Mouse (Mus musculus) spleen, adult 18-20 months (tissue): Measurements from ENCODE around the gene Mindy1.

Experiments
- DNase-seq, 2 experiments: peaks; one replicate each; pipeline ENCODE4 v3.0.0; 2022; ENCODE audit warnings: mixed read lengths in 2 of 2

Mindy1 gene

DNA sequence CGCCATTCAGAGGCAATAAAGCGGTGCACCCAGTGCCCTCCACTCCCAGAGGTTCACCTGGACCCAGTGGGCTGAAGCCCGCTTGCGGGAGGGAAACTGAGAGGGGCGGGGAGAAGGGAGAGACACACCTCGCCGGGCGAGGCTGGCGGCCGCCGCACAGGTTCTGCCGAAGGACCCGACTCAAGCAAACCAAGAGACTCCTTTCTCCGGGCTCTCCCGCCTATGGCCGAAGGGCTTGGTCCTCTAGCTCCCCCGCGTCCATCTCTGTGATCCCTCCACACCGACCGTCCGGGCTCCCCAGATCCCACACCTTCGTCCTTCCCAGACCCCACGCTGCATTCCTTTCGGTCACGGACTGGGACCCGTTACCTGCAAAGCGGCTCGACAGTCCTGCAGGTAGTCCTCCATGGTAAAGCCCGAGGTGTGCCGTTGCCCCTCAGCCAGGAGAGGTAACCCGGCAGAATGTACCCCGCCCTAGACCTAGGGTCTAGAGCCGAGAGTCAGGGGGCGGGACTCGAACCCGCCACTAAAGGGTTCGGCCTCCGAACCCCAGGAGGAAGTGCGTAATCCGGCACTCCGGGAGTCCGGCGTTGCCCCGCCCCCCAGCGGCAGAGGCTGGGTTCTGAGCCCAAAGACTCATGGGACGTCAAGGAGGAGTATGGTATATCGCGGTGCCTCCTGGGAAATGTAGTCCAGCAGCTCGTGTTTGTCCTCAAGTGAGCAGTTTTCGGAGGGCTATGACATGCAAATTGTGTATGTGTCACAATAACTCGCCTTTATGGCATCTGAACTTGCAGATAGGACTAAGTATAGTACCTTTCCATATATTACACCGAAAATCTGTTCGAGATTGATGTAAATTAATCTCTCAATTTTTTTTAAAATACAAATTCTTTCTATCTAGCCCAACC lies at the start of gene Mindy1, which contains the start of gene Prune1:
Mindy1 (plus strand) TSS at position 130 of the 911 bp plus-strand sequence.
Prune1 (minus strand) TSS at position 861 of the 911 bp plus-strand sequence.
- peak; percentile 98 for DNase-seq

DNA sequence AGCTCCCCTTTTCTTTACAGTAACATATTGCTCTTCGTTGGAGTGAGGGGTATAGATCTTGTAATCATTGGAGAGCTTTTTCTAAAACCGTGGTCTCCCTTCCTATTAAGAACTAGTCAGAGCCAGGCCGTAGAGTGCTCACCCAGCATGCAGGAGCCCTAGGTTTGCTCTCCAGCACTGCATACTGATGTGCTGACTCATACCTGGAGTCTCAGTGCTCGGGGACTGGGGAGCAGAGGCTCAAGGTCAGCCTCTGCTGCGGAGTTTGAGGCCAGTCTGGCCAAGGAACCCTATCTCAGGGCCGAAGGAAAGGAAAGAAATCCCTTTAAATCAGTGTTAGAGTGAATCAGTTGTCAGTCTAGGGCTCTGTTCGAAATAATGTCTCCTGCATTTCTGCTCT lies 48.4 kb upstream of the Mindy1 start:
- no peak for DNase-seq

DNA sequence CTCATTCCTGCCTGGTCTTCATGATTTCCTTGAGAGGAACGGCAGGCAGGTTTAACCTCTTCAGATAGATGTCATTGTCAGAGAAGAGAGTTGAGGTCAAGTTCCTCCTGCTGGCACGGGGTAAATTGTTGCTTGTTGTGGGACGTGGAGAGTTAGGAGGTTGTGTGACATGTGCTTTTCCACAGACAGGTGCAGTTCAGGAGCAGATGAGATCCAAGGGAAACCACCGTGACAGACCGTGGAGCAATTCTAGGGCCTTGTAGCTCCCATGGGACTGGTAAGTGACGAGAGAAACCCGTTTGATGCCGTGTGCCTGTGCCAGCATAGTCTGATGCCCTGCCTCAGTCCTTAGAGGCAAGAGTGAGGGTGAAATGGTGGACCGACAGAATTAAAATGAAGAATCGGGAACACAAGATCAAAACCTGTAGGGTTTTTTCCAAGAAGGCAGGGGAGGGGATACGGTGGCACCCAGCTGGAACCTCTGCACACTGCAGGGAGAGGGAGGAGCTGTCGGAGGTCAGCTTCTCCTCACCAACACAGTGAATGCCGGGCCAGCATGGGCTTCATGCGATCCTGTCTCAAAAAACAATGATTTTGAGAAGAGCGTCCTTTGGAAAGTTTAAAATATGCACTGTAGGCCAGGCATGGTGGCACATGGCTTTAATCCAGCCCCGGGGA lies 47.7 kb upstream of the Mindy1 start:
- no peak for DNase-seq

DNA sequence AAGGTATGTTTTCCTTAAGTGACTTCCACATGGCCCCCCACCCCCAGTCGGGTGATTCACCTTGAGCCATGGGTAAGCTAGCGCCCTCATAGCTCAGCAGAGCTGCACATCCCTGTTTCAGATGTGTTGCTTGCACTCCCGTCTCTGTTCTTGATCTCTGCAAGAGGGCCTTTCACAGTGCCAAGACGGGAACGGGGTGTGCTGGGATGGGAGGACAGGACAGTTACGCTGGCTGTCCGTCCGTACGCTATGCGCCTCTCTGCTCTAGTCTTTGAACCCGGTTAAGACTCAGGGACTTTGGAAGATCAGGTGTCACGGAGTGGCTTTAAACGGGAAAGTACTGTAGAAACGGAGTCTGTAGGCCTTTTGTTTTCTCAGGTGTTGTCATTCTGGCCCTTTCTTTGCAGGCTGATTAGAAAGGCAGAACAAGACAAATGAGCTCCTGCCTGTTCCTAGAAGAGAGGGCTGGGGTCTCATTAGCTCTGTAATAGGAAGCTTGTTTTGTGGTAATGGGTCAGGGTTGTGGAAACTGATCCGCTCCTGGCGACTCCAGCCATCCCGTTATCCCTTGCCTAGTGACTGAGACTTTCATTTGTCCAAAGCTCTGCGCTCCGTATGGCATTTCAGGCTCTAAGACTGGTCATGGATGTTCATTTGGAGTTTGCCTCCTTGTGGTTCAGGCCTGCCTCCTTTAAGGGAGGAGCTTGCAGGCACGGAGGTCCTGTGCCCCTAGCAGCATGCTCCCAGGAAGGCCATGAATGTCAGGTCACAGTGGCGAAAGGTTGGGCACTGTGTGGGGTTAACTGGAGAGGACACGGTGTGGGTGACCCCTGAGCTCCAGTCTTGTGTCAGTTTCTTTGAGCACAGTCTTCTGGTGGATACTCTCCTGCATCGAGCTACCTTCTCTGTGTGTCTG lies 45.5 kb upstream of the Mindy1 start:
- no peak for DNase-seq

DNA sequence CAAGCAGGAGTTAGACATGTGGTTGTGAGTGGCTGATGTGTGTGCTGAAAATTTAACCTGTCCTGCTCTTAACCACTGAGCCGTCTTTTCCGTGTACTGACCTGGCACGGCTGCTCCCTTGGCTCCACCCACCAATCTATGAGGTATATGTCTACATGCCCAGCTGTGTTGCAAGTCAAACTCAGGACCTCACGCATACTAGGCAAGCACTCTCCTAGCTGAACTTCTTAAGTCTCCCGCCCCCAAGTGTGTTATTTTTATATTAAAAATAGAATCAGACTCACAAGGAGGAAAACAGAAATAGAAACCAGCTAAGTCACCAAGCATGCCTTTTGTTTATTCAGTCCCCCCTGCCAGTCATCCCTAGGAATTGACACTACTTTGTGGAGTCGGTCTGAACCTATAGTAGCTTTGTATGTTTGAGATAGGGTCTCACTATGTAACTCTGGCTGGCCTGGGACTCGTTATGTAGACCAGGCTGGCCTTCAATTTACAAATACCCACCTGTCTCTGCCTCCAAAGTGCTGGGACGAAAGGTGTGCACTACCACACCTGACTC lies 43.5 kb upstream of the Mindy1 start:
- no peak for DNase-seq

DNA sequence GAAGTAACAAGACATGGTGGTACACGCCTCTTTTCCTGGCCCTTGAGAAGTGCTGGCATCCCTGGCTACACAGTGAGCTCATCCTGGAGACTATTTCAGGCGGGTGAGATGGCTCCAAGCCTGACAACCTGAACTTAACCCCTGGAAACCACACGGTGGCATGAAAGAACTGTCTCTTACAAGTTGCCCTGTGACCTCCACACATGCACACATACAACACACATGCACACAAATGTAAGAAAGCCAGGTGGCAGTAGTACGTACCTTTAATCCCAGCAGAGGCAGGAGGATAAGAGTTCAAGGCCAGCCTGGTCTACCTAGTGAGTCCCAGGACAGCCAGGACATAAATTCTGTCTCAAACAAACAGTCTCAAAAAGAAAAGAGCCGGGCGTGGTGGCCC lies 42.1 kb upstream of the Mindy1 start:
- no peak for DNase-seq

DNA sequence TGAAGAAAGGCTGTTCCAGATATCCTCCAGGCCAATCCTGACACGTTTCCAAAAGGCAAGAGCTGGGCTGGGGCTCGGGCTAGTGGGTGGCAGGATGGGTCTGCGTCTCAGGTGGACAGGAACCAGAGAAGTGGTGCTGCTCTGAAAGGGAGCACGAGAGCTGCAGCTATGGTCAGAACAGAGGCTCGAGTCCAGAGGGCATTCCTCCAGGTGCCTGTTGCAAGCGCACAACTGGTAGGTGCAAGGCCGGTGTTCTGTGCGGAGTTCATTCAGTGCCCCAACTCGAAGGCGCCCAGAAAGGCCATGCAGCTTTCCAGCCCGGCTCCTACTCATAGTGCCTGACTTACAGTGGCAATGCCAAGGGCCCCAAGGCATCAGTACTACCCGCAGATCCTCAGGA lies 41.2 kb upstream of the Mindy1 start:
- no peak for DNase-seq

DNA sequence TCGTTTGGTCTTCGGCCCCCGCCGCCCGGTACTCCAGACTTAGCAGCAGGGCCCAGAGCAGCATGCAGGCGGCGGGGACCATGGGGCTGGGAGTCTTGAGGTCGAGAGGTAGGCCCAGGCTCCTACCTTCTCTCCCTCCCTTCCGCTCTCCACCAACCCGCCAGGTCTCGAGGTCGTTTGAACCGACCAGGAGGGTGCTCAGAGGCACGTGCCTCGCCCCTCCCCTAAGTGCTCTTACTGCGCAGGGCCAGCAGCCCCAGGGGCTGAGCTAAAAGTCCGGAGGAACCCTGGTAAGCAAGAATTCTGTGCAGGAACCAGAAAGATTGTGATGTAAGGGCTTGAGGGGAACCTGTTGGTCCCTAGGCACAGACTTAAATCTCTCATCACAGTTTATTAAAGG lies 40.2 kb upstream of the Mindy1 start:
- no peak for DNase-seq

DNA sequence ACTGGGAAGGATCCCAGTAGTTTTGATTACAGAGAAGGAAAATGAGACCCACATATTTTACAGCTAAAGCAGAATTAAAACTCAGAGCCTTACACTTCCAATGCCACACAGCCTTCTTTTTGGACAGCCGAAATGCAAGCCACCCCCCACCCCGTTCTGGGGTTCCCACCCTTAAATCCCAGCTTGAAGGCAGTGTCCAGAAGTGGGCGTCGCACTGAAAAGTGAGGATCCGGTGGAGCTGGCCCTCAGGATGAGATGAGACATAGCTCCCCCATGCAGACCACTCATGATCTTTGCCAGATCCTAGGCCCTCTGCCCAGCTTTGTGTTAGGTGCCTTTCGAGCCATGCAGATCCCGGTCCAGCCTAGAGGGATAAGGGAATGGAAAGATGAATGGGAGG lies 39.6 kb upstream of the Mindy1 start, which contains the start of gene Gm128:
Gm128 (minus strand) TSS at position 101 of the 400 bp plus-strand sequence.
- DNase-seq = no peak

DNA sequence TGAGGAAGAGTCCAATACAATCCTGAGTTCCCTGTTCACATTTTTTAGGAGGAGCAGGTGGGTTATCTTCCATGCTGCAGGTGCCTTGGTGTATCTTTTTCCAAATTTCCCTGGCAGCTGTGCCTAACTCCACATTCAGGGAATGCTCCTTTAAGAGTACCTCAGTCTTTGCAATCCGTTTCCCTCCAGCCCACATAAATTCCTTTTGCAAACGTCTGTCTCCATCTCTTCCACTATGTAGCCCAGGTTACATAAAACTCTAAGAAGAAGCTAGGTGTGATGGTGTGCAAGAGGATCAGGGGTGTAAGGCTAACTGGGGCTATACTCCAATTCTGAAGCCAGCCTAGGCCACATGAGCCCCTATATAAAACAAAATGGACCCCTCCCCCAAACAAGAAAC lies 38.1 kb upstream of the Mindy1 start:
- no peak for DNase-seq

DNA sequence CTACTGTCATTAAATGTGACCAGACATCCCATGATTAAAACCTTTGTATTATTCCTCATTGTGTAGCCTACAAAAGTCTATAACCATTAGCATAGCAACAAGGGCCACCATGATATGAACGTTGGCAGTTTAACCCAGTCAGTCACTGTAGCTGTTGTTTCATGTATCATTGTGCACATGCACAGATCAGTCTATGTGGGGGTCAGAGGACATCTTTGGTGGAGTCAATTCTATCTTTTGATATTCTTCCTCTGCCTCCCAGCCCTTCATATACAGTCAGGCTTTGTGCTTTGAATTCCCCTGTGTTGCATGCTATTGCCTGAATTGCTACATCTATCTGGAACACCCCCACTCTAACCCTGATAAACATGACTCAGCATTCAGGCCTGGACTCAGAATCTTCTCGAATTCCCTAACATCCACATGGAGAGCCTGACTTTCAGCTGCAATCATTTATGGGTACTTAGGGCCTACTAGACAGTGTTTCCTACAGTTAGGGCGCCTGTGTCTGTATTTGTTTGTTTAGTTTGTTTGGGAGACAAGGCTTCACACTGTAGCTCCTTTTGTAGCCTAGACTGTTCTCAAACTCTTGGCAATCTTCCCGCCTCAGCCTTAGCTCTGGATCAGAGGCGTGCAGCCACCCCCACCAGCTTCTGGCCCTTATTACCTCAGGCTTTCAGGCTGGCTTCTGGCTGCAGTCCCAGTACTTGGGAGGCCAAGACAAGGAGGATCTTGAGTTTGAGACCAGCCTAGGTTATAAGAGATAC lies 34.5 kb upstream of the Mindy1 start:
- no peak for DNase-seq

DNA sequence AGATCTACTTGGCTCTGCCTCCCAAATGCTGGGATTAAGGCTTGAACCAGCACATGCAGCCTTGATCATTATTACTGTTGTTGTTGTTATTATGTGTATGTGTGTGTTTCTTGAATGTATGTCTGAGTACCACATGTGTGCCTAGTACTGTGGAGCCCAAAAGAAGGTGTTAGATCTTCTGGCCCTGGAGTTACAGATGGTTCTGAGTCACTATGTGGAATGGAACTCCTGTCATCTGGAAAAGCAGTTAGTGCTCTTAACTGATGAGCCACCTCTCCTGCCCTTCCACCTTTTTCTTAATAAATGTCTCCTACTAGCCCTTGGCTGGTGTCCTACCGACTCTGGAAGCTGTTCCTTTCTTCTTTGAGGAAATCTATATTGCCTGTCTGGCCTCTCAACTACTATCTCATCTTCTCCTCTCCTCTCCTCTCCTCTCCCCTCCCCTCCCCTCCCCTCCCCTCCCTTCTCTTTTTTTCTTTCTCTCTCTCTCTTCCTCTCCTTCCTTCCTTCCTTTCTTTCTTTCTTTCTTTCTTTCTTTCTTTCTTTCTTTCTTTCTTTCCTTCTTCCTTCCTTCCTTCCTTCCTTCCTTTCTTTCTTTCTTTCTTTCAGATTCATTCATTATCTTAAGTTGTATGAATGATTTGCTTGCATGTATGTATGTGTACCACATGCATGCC lies 33.3 kb upstream of the Mindy1 start:
- no peak for DNase-seq

DNA sequence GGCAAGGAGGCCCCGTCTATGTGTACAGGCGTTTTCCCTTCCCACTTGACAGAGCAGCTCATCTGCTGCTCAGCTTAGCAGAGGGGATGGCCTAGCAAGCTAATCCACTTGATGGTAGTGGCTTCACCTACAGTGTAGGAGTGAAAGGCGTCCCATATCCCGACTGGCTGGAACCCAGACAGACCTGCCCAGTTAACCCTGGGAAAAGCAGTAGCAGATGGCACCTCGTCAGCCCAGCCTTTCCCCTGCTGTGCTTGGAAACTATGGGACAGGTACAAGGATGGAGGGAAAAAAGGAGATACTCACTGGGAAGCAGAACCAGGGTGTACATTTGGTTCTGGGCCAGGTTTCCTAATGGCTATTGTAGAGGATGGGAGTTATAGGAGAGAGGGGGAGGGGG lies 30.8 kb upstream of the Mindy1 start:
- DNase-seq = no peak

DNA sequence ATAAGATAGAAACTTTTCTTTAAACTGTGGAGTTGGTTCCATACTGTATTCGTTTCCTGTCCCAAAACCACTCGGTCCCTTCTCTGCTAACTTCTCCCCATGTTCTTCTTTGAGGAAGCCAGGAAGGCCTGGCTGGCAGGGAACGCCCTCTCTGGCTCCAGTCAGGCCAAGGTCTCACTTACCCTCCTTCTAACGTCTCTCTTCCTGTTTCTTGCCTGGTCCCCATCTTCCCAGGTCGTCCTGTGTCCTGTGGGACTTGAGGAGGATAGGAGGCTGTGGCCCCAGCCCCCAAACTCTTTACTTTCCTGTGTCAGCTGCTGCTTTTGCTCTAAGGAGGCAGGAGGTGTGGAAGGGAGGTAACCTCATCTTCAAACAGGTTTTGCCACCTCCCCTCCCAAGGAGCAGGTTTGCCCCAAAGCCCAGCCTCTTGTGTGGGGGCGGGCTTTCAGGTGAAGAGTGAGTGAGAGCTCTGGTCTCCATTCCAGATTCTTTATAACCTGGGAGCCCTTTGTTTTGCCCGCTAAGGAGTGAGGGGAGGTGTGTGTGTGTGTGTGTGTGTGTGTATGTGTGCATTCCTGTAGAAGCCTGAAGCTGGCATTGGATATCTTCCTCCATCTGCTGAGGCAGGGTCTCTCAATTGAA lies 30.2 kb upstream of the Mindy1 start, which contains the start of gene Bnipl:
Bnipl (minus strand) TSS at position 411 of the 642 bp plus-strand sequence.
- no peak for DNase-seq

DNA sequence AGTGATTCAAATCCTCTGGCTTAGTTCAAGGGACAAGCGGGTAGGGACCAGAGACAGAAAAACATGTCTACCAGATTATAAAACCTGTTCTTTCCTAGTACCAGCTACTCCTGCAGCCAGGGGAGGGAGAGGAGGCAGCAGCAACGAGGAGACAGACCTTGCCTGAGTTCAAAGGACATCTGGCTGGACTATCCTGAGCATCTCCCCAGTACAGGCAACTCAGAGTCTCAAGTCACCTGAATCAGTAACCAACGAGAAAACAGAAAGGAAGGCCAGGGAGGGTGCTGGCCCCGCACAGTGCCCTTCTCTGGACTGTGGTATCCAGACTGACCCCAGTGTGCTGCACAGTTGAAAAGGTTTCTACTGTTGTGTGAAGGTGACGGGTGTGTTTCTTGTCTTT lies 24.2 kb upstream of the Mindy1 start:
- DNase-seq = no peak

DNA sequence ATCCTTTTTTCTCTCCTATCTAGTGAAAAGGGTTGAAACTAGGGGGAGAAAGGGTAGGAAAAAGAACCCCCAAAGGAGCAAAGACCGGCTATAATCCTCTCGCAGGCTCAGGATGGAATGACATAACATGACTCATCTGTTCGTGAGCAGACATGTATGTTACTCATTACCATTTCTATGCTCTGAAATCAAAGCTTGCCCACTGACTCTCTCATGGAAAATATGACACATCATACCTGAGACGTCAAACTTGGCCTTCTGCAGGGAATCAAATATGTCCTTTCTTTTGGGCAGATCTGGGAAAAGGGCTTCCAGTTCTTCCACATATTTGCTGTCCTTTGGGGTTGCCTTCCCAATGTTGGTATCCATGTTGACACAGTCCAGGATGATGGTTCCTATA lies 19.2 kb upstream of the Mindy1 start:
- no peak for DNase-seq

DNA sequence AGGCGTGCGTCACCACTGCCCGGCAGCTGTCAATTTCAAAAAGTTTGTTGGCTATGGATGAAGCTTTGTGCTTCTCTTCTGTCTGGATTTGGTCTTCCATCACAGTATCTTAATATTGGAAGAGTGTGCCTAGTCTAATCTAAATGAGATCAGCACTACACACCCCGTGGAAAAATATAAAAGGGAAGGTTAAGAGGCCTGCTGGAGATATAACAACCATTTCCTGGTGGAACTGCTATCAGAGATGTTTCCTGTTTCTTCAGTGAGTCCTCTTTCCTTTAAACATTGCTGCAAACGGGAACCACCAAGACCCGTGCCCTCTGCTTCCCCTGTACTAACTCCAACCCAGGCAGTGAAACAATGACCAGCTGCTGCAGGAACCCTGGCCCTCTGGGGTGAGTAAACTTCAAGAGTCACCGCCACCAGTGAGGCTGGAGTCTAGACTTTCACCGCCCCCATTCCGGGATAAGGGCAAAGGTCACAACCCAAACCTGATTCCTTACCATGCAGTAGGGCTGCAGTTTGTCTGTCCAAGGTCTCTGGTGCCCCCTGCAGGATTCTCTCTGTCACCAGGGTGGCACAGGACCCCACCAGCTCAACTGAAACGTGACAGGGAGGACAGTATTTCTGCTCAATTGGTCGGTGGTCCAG lies 17.9 kb upstream of the Mindy1 start:
- DNase-seq = peak; percentile 60 to 83

DNA sequence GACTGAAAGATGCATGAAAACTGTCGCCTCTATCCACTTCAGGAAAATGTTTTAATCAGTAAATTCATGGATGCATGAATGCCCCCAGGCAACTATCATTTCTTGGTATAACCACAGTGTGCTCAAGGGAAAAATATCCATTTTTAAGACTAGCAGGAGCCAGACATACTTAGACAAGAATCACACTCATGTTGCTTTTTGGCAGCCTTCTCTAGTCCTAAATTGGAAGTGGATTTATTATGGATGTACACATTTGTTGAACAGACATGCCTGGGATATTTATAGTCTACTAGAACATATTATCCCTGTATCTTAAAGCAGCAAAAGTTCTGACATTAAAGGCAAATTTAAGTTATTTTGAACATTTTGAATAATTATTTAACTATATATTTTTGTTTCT lies 16.4 kb upstream of the Mindy1 start:
- DNase-seq = no peak

DNA sequence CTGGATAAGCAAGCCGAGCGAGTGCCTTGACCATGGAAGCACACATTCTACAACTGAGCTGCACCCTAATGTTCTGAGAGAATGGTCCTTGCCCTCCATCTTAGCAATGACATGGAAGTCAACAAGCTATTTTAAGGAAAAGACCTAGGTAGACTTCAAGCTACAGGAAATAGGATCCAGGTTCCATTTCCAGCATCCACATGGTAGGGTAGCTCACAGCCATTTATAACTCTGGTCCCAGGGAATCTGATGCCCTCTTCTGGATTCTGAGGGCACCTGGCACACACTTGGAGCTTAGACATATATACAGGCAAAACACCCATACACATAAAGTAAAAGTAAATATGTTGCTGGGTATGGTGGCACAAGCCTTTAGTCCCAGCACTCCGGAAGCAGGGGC lies 15.1 kb upstream of the Mindy1 start:
- DNase-seq = no peak

DNA sequence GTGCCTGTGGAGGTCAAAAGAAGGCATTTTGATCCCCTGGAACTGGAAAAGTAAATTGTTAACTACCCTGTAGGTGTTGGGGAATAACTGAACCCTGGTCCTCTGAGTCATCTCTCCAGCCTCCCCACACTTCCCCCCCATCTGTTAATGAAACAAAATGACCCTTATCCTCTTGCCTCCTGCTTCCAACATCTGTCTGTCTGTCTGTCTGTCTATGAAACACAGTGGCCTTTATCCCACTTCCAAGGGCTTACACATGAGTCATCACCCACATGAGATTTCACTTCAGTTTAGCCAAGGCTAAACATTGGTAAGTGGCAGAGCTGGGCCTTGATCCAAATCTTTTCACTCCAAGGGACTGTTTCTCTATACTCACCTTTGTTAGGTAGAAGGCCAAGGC lies 13.3 kb upstream of the Mindy1 start:
- no peak for DNase-seq
